Mouse (Mus musculus): Measurements from ENCODE around the gene Dhx35. TPM values are rescaled to one million over a fixed set of nuclear protein-coding genes. Genes with fewer than 3 reads are reported as not detected.

Dhx35 gene
- 24.7 and 26.9 TPM in 2 replicates for total RNA-seq (2014; rRNA removed)
- 9.7 and 11.4 TPM in 2 replicates for polyA plus RNA-seq (2015; fragmentation: Nextera tagmentation; extraction: Ambion mirVana)

DNA sequence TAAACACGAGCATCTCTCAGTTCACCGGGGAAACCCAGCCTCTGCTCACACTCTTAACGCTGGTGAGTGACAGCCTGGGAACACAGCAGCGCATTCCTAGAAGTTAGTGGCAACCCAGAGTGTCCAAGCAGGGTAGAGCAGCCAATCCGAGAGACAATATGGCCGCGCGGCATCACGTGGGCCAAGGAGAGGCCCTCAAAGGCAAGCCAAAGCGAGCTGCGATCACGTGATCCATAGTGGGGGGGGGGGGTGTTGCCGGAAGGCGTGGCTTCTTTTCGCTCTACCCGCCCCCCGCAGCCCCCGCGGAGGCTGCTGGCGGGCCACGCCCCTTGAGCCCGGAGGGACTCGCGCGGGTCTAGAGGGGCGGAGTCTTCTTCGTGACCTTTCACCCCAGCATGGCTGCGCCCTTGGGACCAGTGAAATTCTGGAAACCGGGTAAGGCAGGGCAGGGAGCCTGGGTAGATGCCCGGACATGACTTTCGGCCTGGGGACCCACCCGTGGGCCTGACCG, at the start of gene Dhx35:
Dhx35 (plus strand) TSS at position 314 of the 511 bp plus-strand sequence.
- ATAC-seq (ENCODE audit: low FRiP score) (peak; percentile 99), DNase-seq (ENCODE audit: low spot score) (peak; percentile 98)
- Histone ChIP-seq H3K9me3 (ENCODE audit: low read length) (no peaks in the 10 kb centered on the region), H3K4me2 (ENCODE audit: low read depth, low read length, poor library complexity, severe bottlenecking) (peak within 1 kb of the TSS; percentile 80), H3K36me3 (ENCODE audit: insufficient read depth, low read length) (no peaks in the 10 kb centered on the region), H3K27ac (ENCODE audit: low read depth, low read length) (peak within 1 kb of the TSS; percentile 82), H3K4me3 (ENCODE audit: low read depth, low read length) (peak within 1 kb of the TSS; percentile 57), H3K9ac (replicated peaks; ENCODE audit: low read length, poor library complexity, severe bottlenecking) (peak within 1 kb of the TSS; percentile 55), H3K4me1 (ENCODE audit: insufficient read depth, low read length) (peaks cover 9% of the 10 kb centered on the region), H3K27me3 (ENCODE audit: insufficient read depth, low read length) (no peaks in the 10 kb centered on the region)
- TF ChIP-seq CTCF (IDR thresholded peaks at IDR 0.05), result peak; percentile 14; the same call in 1 of the 2 replicates
- 0% methylated on average over 31 of the region's 33 CpGs for WGBS

DNA sequence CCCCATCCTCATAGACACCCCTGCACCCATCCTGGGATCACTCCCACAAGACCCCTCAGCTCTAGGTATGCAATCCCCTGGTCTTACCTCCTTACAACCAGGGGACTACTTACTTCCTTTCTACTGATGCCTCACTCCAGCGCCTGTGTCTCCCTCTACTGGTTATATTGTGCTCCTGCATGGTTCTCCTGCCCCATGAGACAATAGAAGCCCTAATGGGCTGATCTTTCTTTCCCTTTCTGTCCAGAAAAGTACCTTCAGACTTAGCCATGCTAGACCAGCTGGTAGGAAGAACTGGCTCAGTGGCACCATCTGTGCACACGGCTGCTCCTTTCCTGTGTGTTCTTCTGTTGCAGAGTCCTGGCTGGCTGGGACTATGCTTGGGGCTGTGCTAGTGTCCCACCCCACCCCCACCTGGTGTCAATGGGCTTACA, 49.5 kb upstream of the Dhx35 start:
- DNase-seq (ENCODE audit: low spot score), result peak; percentile 79
- Histone ChIP-seq H3K36me3 (ENCODE audit: insufficient read depth, low read length) (peaks cover 4% of the 10 kb centered on the region), H3K4me3 (ENCODE audit: low read depth, low read length) (no peak overlapping the region), H3K27ac (ENCODE audit: low read depth, low read length) (no peak overlapping the region), H3K4me1 (ENCODE audit: insufficient read depth, low read length) (no peaks in the 10 kb centered on the region; the same call in 1 of the 2 replicates), H3K27me3 (ENCODE audit: insufficient read depth, low read length) (no peaks in the 10 kb centered on the region), H3K9me3 (ENCODE audit: low read length) (no peaks in the 10 kb centered on the region), H3K9ac (replicated peaks; ENCODE audit: low read length, poor library complexity, severe bottlenecking) (no peak overlapping the region), H3K4me2 (ENCODE audit: low read depth, low read length, poor library complexity, severe bottlenecking) (no peak overlapping the region)
- TF ChIP-seq CTCF (IDR thresholded peaks at IDR 0.05), result peak; percentile 82
- WGBS, result 23% methylated on average over 2 of the region's 2 CpGs
- ATAC-seq (ENCODE audit: low FRiP score), result no peak

DNA sequence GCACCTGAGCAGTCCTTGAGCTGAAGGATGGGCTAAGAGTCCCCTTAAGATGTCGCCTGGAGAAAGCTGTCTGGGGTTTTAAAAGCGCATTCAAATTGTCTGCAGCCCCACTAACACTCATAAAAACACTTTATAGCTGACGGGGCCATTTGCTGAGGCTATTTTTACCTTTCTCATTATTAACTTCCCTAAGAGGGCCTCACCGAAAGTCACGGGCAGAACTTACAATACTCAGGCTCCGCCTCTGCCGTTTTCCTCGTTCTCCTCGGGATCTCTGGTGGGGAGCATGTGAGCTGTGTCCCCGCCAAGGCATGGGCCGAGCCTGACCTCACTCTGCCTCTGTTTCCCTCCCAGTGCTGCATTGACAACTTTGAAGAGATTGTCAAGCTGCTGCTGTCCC, 48.4 kb upstream of the Dhx35 start:
- H3K27ac ChIP-seq (ENCODE audit: low read depth, low read length), result no peak overlapping the region
- 74% methylated on average over 11 of the region's 11 CpGs for WGBS
- ATAC-seq (ENCODE audit: low FRiP score), result no peak

DNA sequence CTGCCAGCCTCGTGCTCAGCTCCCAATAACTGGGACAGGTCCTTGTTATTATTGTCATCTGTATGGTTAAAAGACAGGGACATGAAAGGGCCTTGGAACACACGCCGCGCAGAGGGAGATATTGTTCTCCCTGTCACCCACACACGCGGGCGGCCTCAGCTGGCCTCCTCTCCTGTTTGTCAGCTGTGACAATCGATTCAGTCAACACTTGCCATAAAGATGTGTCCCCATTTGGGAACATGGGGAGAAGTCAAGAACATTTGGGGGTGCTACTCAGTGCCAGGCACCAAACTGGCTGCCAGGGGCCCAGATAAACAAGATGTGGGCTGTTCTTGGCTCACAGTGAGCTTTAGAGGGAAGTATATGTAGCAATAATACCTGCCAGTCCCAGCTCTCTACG, 45.2 kb upstream of the Dhx35 start:
- no peaks in the 10 kb centered on the region for H3K27me3 ChIP-seq (ENCODE audit: insufficient read depth, low read length)
- peaks cover 22% of the 10 kb centered on the region for H3K36me3 ChIP-seq (ENCODE audit: insufficient read depth, low read length)
- WGBS, result 81% methylated on average over 9 of the region's 9 CpGs
- no peak overlapping the region for H3K9ac ChIP-seq (replicated peaks; ENCODE audit: low read length, poor library complexity, severe bottlenecking)
- ATAC-seq (ENCODE audit: low FRiP score), result no peak
- no peak for TF ChIP-seq CTCF (IDR thresholded peaks at IDR 0.05)
- no peak overlapping the region for H3K4me2 ChIP-seq (ENCODE audit: low read depth, low read length, poor library complexity, severe bottlenecking)
- no peak overlapping the region for H3K27ac ChIP-seq (ENCODE audit: low read depth, low read length)
- H3K9me3 ChIP-seq (ENCODE audit: low read length), result no peaks in the 10 kb centered on the region
- H3K4me1 ChIP-seq (ENCODE audit: insufficient read depth, low read length), result no peaks in the 10 kb centered on the region; the same call in 1 of the 2 replicates
- no peak for DNase-seq (ENCODE audit: low spot score)
- H3K4me3 ChIP-seq (ENCODE audit: low read depth, low read length), result no peak overlapping the region

More for the DNA sequence above, 48.4 kb upstream of the Dhx35 start:
- Histone ChIP-seq H3K9me3 (ENCODE audit: low read length) (no peaks in the 10 kb centered on the region), H3K4me2 (ENCODE audit: low read depth, low read length, poor library complexity, severe bottlenecking) (no peak overlapping the region), H3K36me3 (ENCODE audit: insufficient read depth, low read length) (peaks cover 6% of the 10 kb centered on the region), H3K4me3 (ENCODE audit: low read depth, low read length) (no peak overlapping the region), H3K4me1 (ENCODE audit: insufficient read depth, low read length) (no peaks in the 10 kb centered on the region; the same call in 1 of the 2 replicates), H3K27me3 (ENCODE audit: insufficient read depth, low read length) (no peaks in the 10 kb centered on the region), H3K9ac (replicated peaks; ENCODE audit: low read length, poor library complexity, severe bottlenecking) (no peak overlapping the region)
- TF ChIP-seq CTCF (IDR thresholded peaks at IDR 0.05), result no peak
- no peak for DNase-seq (ENCODE audit: low spot score)

DNA sequence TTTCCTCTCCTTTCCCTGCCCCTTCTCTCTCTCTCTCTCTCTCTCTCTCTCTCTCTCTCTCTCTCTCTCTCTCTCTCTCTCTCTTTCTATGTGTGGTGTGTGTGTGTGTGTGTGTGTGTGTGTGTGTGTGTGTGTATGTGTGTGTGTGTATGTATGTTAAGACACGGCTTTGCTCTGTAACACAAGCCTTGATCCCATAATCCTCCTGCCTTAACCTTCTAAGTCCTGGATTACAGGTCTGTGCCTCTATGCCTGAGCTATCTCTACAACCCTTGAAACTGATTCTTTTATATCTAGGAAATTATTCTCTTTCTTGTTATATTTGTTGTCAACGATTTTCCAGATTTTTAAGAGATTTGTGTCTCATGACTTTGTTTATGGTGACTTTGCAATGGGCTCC, 34.4 kb upstream of the Dhx35 start:
- ATAC-seq (ENCODE audit: low FRiP score), result no peak

DNA sequence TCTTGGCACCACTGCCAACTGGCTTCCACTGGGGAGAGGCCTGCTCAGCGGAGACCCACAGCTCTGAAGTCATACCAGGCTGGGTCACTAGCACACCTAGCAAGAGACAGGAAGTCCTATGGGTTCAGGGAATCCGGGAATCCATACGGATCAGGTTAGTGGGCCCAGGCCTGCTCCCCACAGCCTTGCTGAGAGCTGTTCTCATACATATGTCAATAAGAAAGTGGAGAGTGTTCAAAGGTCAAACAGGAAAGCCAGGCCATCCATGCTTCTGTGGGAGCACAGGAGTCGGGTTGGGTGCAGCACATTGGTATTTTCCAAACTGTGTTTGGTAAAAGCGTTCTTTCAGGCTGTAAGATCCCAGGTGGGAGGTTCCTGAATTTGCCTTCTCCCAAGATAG, 32.3 kb upstream of the Dhx35 start:
- Histone ChIP-seq H3K27ac (ENCODE audit: low read depth, low read length) (no peak overlapping the region), H3K4me2 (ENCODE audit: low read depth, low read length, poor library complexity, severe bottlenecking) (no peak overlapping the region), H3K27me3 (ENCODE audit: insufficient read depth, low read length) (no peaks in the 10 kb centered on the region), H3K9me3 (ENCODE audit: low read length) (no peaks in the 10 kb centered on the region), H3K4me1 (ENCODE audit: insufficient read depth, low read length) (no peaks in the 10 kb centered on the region), H3K4me3 (ENCODE audit: low read depth, low read length) (no peak overlapping the region), H3K9ac (replicated peaks; ENCODE audit: low read length, poor library complexity, severe bottlenecking) (no peak overlapping the region), H3K36me3 (ENCODE audit: insufficient read depth, low read length) (peaks cover 33% of the 10 kb centered on the region)
- TF ChIP-seq CTCF (IDR thresholded peaks at IDR 0.05), result no peak
- 86% methylated on average over 5 of the region's 5 CpGs for WGBS
- no peak for DNase-seq (ENCODE audit: low spot score)
- no peak for ATAC-seq (ENCODE audit: low FRiP score)

More for the DNA sequence above, 34.4 kb upstream of the Dhx35 start:
- 78% methylated on average over 2 of the region's 2 CpGs for WGBS
- Histone ChIP-seq H3K27me3 (ENCODE audit: insufficient read depth, low read length) (no peaks in the 10 kb centered on the region), H3K27ac (ENCODE audit: low read depth, low read length) (no peak overlapping the region), H3K4me3 (ENCODE audit: low read depth, low read length) (no peak overlapping the region), H3K36me3 (ENCODE audit: insufficient read depth, low read length) (peaks cover 53% of the 10 kb centered on the region), H3K9me3 (ENCODE audit: low read length) (no peaks in the 10 kb centered on the region), H3K4me2 (ENCODE audit: low read depth, low read length, poor library complexity, severe bottlenecking) (no peak overlapping the region), H3K9ac (replicated peaks; ENCODE audit: low read length, poor library complexity, severe bottlenecking) (no peak overlapping the region), H3K4me1 (ENCODE audit: insufficient read depth, low read length) (no peaks in the 10 kb centered on the region)
- no peak for DNase-seq (ENCODE audit: low spot score)
- TF ChIP-seq CTCF (IDR thresholded peaks at IDR 0.05), result no peak

Data from midbrain, postnatal 0 days (tissue).